Mouse (Mus musculus) gastrocnemius, postnatal 4 days (tissue): ENCODE measurements around the gene Slc44a4. TPM values are rescaled to one million over a fixed set of nuclear protein-coding genes. Genes with fewer than 3 reads are reported as not detected.
"Not testable (repeated sequence)": the region's sequence is repeated elsewhere in the genome, so short reads cannot be mapped to it uniquely, and the experiment has no call there.

ENCODE experiments used
- DNase-seq, 2 experiments: peaks; one replicate each; pipeline ENCODE4 v3.0.0; 2021 to 2022; ENCODE audit warnings: low spot score in 2 of 2, mixed read lengths in 2 of 2
- total RNA-seq, 2 experiments: library from RNA; stranded (reverse); gene quantifications; 2 replicates each; pipeline ENCODE4 v1.2.3; 2021

The Slc44a4 gene
- total RNA-seq, 2 experiments from 2014 or later = not detected

DNA sequence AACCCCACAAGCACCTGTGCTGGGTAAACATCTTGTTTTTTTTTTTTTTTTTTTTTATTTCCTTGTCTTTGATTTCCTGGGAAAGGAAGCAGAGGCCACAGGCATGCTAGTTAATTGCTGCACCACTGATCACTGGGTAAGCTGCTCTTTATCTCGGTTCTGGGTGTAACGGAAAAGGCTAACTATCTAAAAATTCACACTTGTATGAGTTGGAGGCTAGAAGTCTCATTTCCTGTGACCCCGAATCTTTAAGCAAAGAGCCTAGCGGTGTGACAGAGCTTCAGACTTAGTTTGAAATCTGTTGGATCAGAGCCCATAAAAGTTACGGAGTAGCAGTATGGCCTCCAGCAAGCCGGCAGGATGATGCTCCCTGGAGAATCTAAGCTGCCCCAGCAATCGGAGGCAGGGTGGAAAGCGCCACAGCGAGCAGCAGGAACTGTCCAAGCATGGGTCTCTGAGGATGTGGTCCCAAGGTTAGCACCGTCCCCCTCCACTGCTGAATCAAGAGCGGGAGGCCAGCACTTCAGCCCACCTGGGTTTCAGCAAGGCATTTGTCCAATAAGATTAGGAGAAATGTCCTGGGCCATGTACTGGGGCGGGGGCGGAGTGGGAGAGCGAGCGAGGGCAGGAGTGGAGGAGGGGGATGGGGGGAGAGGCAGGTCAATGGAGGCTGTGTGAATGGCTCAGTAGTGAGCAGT lies 27.2 kb downstream of the Slc44a4 start:
- no peak for DNase-seq

DNA sequence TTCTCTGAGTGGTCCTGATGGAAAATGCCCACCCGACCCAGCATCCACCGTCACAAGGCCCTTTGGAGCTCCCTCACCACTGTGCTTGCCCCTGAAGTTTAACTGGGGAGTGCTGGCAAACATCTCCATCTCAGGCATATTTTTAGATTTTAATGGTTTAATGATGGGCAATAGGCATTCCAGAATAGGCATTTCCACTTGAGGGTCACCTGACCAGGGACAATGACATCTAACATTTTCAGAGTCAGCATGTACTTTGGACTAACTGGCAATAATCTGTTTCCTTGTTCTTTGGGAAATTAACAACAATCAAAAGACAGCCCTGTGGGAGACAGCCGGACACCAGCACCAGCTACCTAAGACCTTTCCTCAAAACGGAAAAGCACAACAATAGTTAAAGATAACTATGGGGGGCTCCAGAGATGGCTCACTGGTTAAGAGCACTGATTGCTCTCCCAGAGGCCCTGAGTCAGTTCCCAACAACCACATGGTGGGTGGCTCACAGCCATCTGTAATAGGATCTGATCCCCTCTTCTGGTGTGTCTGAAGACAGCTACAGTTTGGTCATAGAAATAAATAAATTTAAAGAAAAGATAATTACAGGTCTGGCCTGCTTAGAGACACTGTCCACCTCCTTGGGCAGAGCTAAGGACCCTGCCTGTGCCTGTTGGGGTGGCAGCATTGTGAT lies 29.0 kb downstream of the Slc44a4 start:
- no peak for DNase-seq

DNA sequence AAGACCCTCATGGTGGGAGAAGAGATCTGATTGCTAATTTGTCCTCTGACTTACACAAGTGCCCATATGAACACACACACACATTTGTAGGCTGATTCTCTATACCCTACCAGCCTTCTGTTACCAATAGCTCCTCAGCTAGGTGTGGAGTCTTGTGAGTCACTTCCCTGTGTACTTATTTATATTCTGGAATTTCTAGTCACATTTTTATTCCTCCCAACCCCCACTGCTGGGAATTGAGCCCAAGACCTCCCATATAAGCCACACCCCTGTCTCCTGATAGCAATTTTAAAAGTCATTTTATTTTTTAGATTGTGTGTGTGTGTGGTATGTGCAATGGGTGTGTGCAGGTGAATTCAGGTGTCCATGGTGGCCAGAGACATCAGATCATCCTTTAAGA lies 30.1 kb downstream of the Slc44a4 start:
- DNase-seq = no peak

DNA sequence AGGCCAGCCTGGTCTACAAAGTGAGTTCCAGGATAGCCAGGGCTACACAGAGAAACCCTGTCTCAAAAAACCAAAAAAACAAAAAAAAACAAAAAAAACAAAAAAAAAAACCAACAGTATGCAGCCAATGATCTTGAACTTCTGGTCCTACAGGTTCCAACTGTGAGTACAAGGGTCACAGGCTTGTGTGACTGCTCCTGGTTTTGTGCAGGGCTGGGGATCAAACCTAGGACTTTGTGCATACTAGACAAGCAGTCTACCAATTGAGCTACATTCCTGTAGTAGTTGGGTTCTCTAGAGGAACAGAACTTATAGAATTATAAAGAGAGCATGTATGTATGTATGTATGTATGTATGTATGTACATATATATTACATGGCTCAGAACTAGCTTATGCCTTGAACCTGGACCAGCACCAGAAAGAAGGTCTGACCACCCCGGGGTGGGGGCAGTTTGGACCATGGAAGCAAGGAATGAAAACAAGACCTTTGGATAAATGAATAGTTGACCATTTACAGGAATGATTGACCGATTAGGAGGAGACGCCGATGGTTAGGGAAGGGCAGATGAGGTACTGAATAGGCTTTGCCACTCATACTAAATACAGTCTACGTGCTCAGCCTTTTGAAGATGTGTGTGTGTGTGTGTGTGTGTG lies 32.3 kb downstream of the Slc44a4 start:
- no peak for DNase-seq

DNA sequence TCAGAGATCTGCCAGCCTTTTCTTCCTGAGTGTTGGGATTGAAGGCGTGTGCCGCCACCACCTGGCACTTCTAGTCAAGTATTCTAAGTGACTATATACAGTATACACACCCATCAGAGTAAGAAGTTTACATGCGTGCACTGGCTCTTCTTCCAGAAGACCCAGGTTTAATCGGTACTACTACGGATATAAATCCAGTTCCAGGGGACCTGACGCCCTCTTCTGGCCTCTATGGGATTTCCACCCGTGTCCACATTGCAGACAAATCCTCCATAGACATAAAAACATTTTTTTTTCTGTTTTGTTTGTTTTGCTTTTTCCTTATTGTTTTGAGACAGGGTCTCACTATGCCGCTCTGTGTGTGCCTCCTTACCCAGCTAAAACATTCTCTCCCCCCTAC lies 33.3 kb downstream of the Slc44a4 start:
- DNase-seq = no peak

DNA sequence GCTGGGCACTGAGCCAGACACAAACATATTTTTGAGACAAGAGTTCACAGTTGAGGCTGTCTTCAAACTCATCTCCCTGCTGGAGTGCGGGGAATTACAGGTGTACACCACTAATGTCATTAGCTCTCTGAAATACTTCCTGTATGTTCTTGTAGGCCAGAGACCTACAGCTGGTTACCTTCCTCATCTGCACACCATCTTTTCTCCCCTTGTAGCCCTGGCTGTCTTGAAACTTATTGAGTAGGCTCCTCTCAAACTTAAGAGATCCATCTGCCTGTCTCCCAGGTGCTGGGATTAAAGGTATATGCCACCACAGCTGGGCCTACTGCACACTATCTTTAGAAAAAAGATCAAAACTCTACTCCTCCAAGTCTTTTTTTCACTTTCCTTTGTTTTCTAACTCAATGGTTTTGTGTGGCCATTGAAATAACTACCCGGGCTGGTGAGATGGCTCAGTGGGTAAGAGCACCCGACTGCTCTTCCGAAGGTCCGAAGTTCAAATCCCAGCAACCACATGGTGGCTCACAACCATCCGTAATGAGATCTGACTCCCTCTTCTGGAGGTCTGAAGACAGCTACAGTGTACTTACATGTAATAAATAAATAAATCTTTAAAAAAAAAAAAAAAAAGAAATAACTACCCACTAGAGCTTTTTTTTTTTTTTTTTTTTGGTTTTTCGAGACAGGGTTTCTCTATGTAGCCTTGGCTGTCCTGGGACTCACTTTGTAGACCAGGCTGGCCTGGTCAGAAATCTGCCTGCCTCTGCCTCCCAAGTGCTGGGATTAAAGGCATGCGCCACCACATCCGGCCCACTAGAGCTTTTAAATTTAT lies 34.7 kb downstream of the Slc44a4 start:
- not testable (repeated sequence) for DNase-seq

DNA sequence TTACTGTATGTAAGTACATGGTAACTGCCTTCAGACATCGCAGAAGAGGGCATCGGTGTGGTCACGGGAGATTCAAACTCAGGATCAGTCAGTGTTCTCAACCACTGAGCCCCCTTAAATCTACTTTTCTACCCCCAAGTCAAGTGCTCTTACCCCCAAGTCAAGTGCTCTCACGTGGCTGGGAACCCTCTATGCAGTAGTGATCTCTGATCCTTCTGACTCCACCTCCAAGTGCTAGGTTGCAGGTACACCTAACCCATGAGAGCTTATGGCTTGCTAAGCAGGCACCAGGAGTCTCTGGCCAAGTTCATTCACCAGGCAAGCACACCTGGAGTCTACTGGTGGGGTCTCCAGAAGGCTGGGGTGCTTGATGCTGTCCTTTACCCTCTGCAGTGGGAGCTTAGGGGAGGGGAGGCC lies 35.3 kb downstream of the Slc44a4 start:
- DNase-seq = no peak

DNA sequence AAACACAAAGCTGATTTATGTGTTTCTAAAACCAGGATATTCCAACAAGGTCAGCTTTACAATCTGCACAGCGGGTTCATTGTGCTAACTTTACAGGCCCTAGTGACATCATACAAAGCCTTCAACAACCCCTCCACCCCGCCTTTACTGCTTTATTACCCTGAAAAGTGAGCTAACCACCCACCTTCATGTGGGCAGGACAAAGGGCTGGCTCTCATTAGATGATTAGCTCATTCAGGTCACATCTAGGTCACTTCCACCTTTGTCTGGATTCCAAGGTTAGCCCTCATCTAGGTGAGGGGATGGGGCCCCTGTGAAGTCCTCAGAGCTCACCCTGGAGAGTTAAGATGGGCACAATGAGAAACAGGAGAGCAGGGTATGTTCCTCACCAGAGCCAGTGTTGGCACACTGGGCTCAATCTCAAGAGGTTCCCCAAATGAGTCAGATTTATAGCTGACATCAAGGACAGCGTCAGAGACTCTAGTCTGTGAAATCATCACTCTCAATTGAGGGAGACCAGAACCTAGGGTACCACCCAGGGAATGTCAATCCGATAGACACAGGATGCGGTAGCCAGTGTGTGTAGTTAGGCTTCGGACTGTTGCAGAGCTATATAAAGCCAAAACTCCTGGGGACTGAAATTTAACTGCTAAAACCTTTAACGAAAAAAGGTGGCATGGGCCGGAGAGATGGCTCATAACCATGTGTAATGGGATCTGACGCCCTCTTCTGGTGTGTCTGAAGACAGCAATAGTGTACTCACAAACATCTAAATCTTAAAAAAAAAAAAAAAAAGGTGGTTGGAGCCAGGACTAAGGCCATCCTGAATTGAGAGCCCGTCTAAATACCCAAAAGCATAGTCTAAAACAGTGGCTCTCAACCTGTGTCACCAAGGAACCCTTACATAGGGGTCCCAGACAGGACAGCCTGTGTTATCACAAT lies 36.5 kb downstream of the Slc44a4 start:
- no peak for DNase-seq

DNA sequence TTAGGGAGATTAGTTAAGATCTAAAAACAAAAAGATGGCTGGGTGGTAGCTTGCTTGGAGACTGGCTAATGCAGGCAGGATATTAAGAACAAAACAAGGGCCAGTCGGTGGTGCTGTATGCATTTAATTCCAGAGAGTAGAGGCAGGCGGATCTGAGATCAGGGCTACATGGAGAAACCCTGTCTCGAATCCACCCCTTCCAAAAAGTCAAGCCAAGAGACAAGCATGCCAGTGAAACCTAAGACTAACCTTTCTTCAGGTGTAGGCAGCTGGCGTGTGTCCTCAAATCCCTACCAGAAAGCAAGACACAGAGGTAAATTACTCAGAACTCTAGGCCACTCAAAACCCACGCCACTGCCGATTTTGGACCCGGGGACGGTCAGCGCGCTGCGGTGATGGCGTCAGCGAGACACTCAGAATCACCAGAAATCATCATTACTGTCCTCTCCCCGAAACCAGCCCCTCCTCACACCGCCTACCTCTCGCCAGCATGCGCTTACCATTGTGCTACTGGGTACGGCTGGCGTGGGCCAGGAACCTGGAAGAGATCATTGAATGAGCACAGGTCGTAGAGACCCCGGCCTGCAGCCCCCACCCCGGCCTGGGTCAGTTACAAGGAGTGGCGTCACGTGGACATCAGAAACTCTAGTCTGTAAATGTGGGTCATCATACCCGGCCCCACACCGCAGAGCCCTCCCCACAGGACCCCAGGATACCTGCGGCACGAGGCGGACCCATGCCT lies 37.5 kb downstream of the Slc44a4 start:
- DNase-seq = peak in 1 of 2 experiments; percentile 37

DNA sequence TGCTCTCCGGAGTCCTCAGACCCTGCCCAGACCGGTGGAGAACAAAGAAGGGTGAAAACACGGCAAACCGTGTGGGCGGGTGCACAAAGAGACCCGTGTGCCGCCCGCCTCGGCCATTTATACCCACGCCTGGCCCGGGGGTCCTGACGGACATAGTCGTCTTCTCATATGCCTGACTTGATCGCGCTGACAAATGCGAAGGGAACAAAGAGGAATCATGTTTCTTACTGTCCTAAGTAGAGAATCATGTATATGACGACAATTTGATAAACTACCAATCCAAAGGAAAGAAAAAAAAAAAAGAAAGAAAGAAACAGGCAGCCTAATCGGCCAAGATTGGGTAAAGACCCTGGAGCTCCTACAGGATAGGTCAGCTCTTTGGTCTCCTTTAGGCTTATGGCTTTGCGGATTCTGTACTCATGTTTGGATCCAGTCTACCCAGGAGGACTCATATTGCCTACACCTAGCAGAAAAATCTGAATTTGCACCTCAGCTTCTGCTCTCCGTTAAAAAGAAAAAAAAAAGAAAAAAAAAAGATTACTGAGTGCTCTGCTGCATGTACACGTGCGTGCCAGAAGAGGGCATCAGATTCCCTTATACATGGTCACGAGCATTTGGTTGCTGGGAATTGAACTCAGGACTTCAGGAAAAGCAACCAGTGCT lies 38.2 kb downstream of the Slc44a4 start:
- DNase-seq = peak; percentile 79 to 84

DNA sequence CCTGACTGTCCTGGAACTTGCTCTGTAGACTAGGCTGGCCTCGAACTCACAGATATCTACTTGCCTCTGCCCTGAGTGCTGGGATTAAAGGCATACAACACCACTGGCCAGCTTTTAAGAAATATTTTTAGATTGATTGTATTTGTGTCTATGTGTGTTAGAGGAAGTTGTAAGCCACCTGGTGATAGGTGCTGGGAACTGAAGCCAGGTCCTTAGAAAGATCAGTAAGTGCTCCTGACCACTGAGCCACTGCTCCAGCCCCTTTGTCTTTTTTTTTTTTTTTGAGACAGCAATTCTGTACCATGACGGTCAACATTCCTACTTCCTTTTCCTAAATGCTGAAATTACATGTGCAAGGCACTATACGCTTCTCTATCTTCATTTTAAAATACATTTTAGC lies 39.0 kb downstream of the Slc44a4 start:
- DNase-seq = no peak

DNA sequence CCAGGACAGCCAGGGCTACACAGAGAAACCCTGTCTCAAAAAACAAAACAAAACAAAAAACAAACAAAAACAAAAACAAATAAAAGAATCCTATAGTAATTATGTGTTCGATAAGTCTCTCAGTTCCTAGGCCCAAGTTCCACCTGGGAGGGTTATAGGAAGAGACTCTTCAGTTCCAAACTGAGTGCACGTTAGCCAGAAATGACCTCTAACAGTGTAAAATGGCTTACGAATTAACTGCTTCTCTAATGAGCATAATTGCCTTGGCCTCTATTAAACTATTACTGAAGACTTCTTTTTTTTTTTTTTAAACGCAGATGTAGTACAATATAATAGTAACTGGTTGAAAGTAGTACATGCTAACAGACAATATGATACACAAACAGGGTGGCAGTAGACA lies 39.6 kb downstream of the Slc44a4 start:
- DNase-seq = no peak

DNA sequence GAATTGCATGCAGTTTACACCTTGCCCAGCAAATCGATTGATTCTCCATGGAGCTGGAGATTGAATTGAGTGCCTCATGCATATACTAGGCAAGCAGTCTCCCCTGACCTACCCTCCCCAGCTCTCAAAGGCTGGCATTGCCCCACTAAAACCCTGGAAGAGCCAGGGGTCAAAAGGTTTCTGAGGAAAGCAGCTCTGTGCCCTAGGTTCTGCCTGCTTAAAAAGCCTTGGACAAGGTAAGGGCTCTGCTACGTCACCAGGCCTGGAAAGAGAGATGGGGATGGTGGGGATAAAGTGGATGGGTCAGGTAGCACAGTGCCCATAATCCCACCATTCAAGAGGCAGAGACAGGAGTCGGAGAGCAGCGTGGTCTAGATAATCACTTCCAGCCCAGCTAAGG lies 40.6 kb downstream of the Slc44a4 start:
- DNase-seq = no peak

DNA sequence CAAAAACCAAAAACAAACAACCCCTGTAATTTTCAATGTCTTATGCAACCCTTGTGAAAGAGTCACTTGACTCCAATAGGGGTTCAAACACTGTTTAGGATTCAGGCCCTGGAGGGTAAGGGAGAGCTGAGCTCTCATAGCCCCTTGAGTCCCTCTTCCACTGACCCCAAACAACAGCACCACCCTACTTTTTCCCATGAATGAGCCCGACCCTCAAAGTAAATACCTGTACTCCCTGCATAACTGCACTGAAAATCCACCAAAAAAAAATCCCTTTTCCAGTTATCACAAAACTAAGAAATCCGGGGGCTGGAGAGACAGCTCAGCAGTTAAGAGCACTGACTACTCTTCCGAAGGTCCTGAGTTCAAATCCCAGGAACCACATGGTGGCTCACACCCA lies 41.6 kb downstream of the Slc44a4 start:
- no peak for DNase-seq

DNA sequence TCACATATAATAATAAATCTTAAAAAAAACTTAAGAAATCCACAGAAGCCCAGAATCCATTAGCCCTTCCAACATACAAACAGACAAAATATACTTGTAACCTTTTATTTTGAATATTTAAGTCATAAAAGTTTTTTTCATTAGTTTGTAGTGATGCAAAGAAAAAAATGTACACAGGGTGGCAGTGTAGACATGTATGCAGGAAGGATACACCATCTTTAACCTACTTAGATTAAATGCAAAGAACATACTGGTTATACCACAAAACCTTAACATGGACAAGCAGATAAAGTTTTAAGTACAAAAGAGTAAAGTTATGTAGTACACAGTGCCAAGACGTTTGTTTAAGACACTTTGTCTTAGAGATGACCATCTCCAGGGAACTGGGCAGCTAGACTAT lies 42.1 kb downstream of the Slc44a4 start:
- DNase-seq = no peak

DNA sequence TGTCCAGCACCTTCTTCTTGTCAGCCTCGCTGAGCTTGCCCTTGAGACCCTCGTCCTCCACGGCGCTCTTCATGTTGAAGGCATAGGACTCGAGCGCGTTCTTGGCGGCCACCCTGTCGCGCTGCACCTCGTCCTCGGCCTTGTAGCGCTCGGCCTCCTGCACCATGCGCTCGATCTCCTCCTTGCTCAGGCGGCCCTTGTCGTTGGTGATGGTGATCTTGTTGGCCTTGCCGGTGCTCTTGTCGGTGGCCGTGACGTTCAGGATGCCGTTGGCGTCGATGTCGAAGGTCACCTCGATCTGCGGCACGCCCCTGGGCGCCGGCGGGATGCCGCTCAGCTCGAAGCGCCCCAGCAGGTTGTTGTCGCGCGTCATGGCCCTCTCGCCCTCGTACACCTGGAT lies 43.0 kb downstream of the Slc44a4 start:
- not testable (repeated sequence) for DNase-seq

DNA sequence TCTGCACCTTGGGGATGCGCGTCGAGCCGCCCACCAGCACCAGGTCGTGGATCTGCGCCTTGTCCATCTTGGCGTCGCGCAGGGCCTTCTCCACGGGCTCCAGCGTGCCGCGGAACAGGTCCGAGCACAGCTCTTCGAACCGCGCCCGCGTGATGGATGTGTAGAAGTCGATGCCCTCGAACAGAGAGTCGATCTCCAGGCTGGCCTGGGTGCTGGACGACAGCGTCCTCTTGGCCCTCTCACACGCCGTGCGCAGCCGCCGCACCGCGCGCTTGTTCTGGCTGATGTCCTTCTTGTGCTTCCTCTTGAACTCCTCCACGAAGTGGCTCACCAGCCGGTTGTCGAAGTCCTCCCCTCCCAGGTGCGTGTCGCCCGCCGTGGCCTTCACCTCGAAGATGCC lies 43.7 kb downstream of the Slc44a4 start:
- DNase-seq = not testable (repeated sequence)

DNA sequence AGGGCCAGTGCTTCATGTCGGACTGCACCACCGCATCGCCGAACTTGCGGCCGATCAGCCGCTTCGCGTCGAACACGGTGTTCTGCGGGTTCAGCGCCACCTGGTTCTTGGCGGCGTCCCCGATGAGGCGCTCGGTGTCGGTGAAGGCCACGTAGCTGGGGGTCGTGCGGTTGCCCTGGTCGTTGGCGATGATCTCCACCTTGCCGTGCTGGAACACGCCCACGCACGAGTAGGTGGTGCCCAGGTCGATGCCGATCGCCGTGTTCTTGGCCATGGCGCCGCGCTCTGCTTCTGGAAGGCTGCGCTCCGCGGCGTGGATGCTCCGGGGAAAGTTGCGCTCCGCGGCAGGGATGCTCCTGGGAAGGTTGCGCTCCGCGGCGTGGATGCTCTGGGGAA lies 44.5 kb downstream of the Slc44a4 start:
- DNase-seq = not testable (repeated sequence)

DNA sequence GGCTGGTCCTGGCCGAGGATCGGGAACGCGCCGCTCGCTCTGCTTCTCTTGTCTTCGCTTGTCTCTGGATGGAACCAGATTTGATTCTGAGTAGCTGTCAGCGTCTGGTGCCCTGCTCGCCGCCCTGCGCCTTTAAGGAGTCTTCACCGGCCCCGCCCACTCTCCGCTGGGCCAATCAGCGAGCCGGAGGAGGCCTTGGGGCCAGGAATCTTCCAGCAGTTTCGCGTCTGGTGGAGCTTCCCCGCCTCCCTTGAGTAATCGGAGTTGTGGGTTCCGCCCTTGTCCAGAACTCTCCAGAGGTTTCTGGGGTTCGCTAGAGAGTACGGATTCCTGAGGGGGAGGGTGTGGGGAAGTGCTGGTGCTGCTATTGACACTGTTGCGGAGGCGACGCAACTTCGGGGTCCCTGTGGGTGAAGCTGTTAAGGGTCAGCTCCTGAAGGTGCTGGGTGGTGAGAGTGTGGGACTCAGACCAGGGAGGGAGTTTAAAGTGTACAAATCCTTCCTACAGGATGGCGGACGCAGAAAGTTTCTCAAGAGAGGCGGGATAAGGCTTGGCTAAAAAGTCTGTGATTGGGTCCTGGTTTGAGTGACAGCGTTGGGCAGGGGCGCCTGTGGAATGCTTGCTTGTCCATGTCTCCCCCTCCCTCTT lies 45.0 kb downstream of the Slc44a4 start, which contains the start of gene Hspa1b:
Hspa1b (minus strand) TSS at position 109 of the 649 bp plus-strand sequence.
- DNase-seq = peak; percentile 35 to 77
